Mouse (Mus musculus): ENCODE measurements around the gene Dnajc16.

Gene Dnajc16

GRCm38 (mm10) chr4:141724594-141724993 lies 66.1 kb downstream of the Dnajc16 start:
- DNase-seq (ENCODE audit: low spot score in 2 of 2), result no peak

- DNase-seq (ENCODE audit: low spot score in 2 of 2), result no peak
Observed at GRCm38 (mm10) chr4:141723673-141724068, 67.1 kb downstream of the Dnajc16 start.

GRCm38 (mm10) chr4:141722731-141723672 lies 67.7 kb downstream of the Dnajc16 start, which contains the start of gene Ddi2:
Gene Ddi2 (minus strand): TSS chr4:141723419.
- DNase-seq (ENCODE audit: low spot score in 2 of 2), result peak; percentile 93 to 96

- DNase-seq (ENCODE audit: low spot score in 2 of 2), result no peak
Observed at GRCm38 (mm10) chr4:141721961-141722360, 68.8 kb downstream of the Dnajc16 start.

GRCm38 (mm10) chr4:141720761-141721523 lies 69.8 kb downstream of the Dnajc16 start:
- no peak for DNase-seq (ENCODE audit: low spot score in 2 of 2)

- no peak for DNase-seq (ENCODE audit: low spot score in 2 of 2)
Observed at GRCm38 (mm10) chr4:141719304-141719703, 71.4 kb downstream of the Dnajc16 start.

GRCm38 (mm10) chr4:141717633-141718032 lies 73.1 kb downstream of the Dnajc16 start:
- no peak for DNase-seq (ENCODE audit: low spot score in 2 of 2)

GRCm38 (mm10) chr4:141715027-141715426 lies 75.7 kb downstream of the Dnajc16 start:
- DNase-seq (ENCODE audit: low spot score in 2 of 2), result no peak

- no peak for DNase-seq (ENCODE audit: low spot score in 2 of 2)
Observed at GRCm38 (mm10) chr4:141713598-141714142, 77.1 kb downstream of the Dnajc16 start.

GRCm38 (mm10) chr4:141711250-141711649 lies 79.5 kb downstream of the Dnajc16 start:
- DNase-seq (ENCODE audit: low spot score in 2 of 2), result no peak
